Mouse (Mus musculus) E14TG2a.4 (cell line): Measurements from ENCODE around the gene Zfp131.
"Not testable (repeated sequence)": the region's sequence is repeated elsewhere in the genome, so short reads cannot be mapped to it uniquely, and the experiment has no call there.

Experiments used
- H3K27me3 ChIP-seq: 2 replicates; pipeline ENCODE4 v1.6.1; 2014; ENCODE audit warnings: low read length, control low read depth; ENCODE audit not compliant: insufficient read depth
- H3K36me3 ChIP-seq: 2 replicates; pipeline ENCODE4 v1.6.1; 2014; ENCODE audit warnings: low read length, control low read depth; ENCODE audit not compliant: insufficient read depth
- H3K4me1 ChIP-seq: replicated peaks from 2 replicates; pipeline ENCODE4 v1.6.1; 2014; ENCODE audit warnings: low read depth, low read length, control low read depth
- H3K4me3 ChIP-seq: replicated peaks from 2 replicates; pipeline ENCODE4 v1.5.1; 2014; ENCODE audit warnings: mild to moderate bottlenecking, low read length
- H3K9me3 ChIP-seq: 2 replicates; pipeline ENCODE4 v1.6.1; 2014; ENCODE audit warnings: low read length, control low read depth
- CTCF ChIP-seq: conservative IDR thresholded peaks from 2 replicates; pipeline ENCODE4 v1.5.1; 2014; ENCODE audit warnings: low read length
- NANOG ChIP-seq: IDR thresholded peaks from 2 replicates; pipeline ENCODE4 v1.6.1; 2014; ENCODE audit warnings: borderline replicate concordance, low read length, mixed read lengths
- POU5F1 ChIP-seq: IDR thresholded peaks from 2 replicates; pipeline ENCODE4 v1.6.1; 2014; ENCODE audit warnings: low read length, borderline replicate concordance

Zfp131 gene

DNA sequence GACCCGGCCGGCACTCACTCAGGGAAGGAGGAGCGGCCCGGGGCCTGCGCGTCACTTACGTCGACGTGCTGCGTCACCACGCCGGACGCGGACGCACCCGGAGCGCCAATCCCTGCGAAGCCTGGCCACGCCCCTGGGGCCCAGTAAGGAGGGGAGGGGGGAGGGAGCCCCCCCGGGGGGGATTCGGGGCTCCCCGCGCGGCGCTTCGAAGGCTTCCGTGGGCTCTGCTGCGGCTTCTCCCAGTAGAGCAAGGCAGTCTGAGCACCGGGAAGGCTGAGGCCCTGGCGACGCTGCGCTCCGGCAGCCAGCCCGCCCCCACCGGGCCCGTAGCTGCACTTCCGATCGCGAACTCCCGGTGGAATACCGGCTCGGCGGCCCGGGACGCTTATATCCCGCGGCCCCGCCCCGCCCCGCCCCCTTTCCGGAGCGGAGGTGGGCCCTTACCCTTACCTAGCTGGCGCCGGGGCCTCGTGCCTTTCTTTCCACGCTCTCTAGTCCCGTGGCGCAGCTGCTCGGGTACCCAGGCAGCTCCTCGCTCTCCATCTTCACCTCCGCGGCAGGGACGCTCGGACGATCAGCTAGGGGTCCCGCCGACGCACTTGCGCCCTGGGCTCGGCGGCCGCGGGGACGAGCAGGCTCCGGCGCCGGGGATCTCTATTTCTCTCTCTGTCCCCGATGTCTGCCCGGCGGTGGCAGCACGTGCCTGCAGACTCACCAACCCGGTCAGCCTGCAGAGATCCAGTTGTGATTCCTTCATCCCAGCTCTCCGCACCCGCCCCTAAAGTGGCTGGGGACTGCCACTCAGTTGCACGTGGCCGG, at the start of gene Zfp131:
Gene Zfp131, minus strand, starts transcription at position 129 of the 819 bp plus-strand sequence.
- H3K27me3 ChIP-seq = peaks cover 5% of the 10 kb centered on the region; the same call in 1 of the 2 replicates
- peaks cover 23% of the 10 kb centered on the region for H3K36me3 ChIP-seq
- H3K4me1 ChIP-seq = peaks cover 21% of the 10 kb centered on the region
- peak within 1 kb of the TSS; percentile 85 for H3K4me3 ChIP-seq
- H3K9me3 ChIP-seq = no peaks in the 10 kb centered on the region
- TF ChIP-seq POU5F1 (no peak), CTCF (no peak), NANOG (no peak)

DNA sequence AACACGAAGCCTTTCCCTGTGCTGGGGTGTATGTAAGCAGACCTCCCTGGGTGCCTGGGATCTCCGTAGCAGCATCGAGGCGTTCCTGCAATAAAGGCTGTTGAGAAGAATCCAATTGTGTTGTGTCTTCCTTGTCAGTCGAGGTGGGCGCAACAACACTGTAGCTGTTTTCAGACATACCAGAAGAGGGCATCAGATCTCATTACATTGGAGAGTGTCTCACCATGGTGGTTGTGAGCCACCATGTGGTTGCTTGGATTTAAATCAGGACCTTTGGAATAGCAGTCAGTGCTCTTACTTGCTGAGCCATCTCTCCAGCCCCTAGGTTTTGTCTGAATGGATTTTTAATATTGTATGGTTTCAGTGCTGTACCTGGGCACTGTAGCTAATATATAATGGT, 49.3 kb upstream of the Zfp131 start:
- not testable (repeated sequence) for H3K36me3 ChIP-seq, H3K4me1 ChIP-seq, H3K4me3 ChIP-seq

DNA sequence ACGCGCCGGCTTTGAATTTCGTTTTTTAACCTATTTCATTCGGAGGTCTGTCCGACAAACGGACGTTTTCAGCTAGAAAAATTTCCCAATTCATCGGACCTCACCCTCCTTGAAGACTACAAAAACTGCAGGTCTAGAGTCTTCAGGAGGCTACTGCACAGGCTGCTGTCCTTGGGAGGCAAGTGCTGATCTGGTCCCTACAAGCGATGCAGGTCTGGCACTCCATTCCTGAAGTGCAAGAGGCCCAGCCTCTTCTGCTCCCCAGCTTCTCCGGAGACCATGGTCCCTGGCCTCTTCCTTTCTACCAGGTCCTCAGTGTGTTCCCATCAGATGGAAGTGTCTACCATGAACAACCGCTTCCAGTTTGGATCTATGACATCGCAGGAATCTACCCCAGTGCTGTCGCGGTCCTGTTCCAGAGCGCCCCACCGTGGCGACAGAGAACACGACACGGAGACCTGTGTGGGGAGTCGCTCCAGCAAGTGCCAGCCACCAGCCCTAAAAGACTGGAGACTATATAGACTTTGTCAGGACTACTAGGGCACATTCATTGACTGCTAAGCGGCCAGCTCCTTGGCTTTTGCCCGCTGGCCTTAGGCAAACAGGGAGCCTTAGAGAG, 47.1 kb upstream of the Zfp131 start:
- not testable (repeated sequence) for H3K4me3 ChIP-seq, H3K36me3 ChIP-seq, H3K9me3 ChIP-seq, H3K4me1 ChIP-seq, H3K27me3 ChIP-seq

More for the DNA sequence above, 49.3 kb upstream of the Zfp131 start:
- not testable (repeated sequence) for H3K27me3 ChIP-seq, H3K9me3 ChIP-seq

DNA sequence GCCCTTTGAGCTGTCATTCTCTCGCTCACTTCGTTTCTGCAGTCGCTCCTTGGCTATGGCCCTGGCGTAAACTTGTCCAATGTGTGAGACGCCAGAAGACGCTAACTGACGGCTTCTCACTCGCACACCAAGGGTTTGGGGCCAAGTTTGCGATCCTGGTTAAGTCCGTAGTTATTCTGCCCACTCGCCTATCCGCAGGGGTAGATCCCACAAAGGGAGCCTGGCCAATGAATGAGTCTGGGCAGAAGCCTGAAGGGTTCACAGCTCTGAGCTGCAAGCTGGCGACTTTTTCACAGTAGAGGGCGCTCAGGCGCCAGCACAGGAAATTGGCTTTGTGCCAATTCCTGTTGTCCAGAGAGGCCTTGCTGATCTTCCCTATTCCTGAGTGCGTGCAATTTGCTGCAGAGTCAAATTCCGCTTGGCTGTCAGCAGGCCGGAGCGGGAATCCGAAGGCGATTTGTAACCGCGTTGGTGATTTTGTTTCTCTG, 45.7 kb upstream of the Zfp131 start:
- not testable (repeated sequence) for H3K4me3 ChIP-seq, H3K36me3 ChIP-seq, H3K9me3 ChIP-seq, H3K4me1 ChIP-seq, H3K27me3 ChIP-seq
- TF ChIP-seq CTCF = peak; percentile 33

DNA sequence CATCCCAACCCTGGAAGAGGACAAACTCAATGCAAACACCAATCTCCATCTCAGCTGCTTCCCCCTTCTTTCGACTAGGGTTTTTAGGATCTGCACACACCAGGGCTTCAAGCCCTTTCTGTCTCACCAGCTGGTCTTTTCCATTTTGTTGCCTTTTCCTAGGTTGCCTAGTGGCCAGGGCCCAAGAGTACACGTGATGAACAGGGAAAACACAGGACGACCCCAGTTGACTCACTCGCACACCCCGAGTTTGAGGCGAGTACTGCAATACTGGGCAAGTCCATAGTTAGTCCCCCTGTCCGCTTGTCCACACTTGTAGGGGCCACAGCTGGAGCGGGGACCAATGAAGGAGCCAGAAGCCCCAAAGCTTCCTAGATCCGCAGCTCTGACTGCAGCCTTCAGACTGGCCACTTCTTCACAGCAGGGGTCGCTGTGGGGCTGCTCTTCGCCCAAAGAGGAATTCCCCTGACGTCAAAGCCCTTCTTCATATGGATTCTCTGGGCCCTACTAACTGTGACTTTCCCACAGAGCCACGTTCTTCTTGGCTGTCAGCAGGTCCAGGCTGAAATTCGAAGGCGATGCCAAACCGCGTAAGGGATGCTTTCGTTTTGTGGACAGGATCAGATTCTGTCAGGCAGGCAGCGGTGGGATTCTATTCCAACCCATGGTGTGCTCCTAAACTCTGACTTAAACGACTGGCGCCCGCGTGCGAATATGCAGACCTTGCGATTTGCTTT, 44.8 kb upstream of the Zfp131 start, which contains the start of gene D13Ertd608e:
Gene D13Ertd608e, plus strand, starts transcription at position 687 of the 737 bp plus-strand sequence.
- H3K4me3 ChIP-seq, H3K9me3 ChIP-seq: not testable (repeated sequence)

DNA sequence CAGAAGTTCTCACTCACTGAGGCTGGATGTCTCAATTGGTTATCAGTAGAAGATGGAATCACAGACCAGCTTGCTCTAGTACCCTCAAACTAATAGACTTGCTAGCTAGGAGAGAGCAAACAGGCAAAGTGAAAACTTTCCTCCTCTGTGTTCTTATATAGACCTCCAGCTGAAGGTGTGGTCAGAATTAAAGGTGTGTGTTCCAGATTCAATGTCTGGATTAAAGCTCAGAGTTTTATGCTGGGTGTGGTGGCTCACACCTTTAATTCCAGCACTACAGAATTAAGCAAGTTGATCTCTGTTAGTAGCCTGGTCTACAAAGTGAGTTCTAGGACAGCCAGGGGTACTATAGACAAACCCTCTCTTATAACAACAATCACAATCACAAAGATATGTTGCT, 39.4 kb upstream of the Zfp131 start, which contains the start of gene AF067063:
Gene AF067063, minus strand, starts transcription at position 101 of the 400 bp plus-strand sequence.
- H3K4me1 ChIP-seq, H3K36me3 ChIP-seq: not testable (repeated sequence)

More for the DNA sequence above, 44.8 kb upstream of the Zfp131 start, which contains the start of gene D13Ertd608e:
- not testable (repeated sequence) for H3K4me1 ChIP-seq, H3K36me3 ChIP-seq, H3K27me3 ChIP-seq
- 0 out of 2 replicates have a peak, but pooled peaks have one; percentile 4 for TF ChIP-seq CTCF

DNA sequence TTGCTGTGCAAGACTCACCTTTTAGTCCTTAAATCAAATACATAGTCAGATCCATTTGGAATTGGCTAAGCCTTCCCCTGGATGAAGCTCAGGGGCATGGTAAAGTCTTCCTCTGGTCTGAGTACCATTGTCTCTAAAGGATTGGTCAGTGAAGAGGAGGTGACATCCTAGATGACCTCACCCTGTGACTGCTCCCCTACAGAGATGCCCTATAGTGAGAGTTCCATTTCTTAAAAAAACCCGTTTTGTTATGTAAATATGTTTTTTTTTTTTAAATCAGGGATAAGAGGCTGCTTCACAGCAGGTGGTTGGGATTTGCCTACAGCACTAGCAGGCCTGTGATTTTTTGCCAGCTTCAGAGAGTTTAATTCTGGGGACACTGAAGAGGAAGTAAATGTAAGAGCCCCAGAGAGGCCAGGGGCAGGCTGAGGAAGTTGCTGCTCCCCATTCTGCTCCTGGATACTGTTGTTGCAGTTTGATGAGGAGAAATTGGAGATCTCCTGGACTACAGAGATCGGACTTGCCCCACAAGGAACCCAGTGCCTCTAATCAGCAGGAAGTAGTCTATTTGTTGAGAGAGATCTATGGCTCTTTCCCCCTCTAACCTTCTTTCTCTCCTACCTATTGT, 27.0 kb upstream of the Zfp131 start:
- Histone ChIP-seq H3K4me1 (no peaks in the 10 kb centered on the region), H3K9me3 (no peaks in the 10 kb centered on the region), H3K27me3 (peaks cover 31% of the 10 kb centered on the region), H3K4me3 (no peak overlapping the region), H3K36me3 (no peaks in the 10 kb centered on the region)
- TF ChIP-seq NANOG = no peak

More for the DNA sequence above, 39.4 kb upstream of the Zfp131 start, which contains the start of gene AF067063:
- not testable (repeated sequence) for H3K4me3 ChIP-seq, H3K9me3 ChIP-seq, H3K27me3 ChIP-seq

DNA sequence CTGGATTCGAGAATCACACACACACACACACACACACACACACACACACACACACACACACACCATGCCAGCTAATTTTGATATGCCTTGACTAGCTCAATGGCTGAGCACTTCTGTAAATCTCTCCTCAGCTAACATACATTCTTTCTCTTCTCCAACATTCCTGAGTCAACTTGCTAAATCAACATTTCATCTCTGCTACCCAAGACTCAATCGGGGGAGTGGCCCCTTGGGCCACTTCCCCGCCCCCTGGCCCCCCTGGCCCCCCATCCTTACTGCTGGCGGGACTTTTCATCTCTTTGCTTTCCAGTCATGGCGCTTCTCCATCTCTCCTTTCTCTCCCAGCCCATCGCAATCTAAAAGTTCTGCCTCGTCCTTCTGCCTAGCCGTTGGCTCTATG, 26.1 kb upstream of the Zfp131 start:
- TF ChIP-seq CTCF = no peak
- no peak for TF ChIP-seq POU5F1
- no peak for TF ChIP-seq NANOG
- no peaks in the 10 kb centered on the region for H3K36me3 ChIP-seq
- peaks cover 35% of the 10 kb centered on the region for H3K27me3 ChIP-seq
- no peak overlapping the region for H3K4me3 ChIP-seq
- no peaks in the 10 kb centered on the region for H3K4me1 ChIP-seq
- H3K9me3 ChIP-seq = no peaks in the 10 kb centered on the region
